Mouse (Mus musculus) MEL (cell line): Measurements from ENCODE around the gene Pcnt. TPM values are rescaled to one million over a fixed set of nuclear protein-coding genes. Genes with fewer than 3 reads are reported as not detected.

Experiments
- DNase-seq: peaks from one replicate; pipeline ENCODE4 v3.0.0; 2011; ENCODE audit warnings: low read depth, low spot score
- H3K27ac ChIP-seq: 2 replicates; pipeline ENCODE4 v1.5.1; 2012; ENCODE audit warnings: low read depth, mild to moderate bottlenecking, control low read depth, low read length, moderate library complexity; ENCODE audit not compliant: control insufficient read depth
- H3K27me3 ChIP-seq, 2 experiments: fragments of 150-350 bp in 1 of 2; sonication (generic) in 1 of 2; 2 replicates each; pipeline ENCODE4 v1.6.1; 2012; ENCODE audit warnings: low read length in 2 of 2, mild to moderate bottlenecking in 2 of 2, improper control_type of control experiment in 1 of 2, moderate library complexity in 1 of 2; ENCODE audit not compliant: insufficient read depth in 2 of 2, control insufficient read depth in 1 of 2
- H3K36me3 ChIP-seq, 2 experiments: 2 replicates each; pipeline ENCODE4 v1.6.1; 2012 to 2014; ENCODE audit warnings: low read length in 2 of 2, improper control_type of control experiment in 1 of 2, inconsistent platforms in 1 of 2, mild to moderate bottlenecking in 1 of 2; ENCODE audit not compliant: insufficient read depth in 2 of 2, control insufficient read depth in 1 of 2
- H3K4me1 ChIP-seq, 2 experiments: fragments of 150-350 bp in 1 of 2; sonication (generic) in 1 of 2; 2 replicates each; pipeline ENCODE4 v1.6.1; 2012; ENCODE audit warnings: low read length in 2 of 2, improper control_type of control experiment in 1 of 2, mild to moderate bottlenecking in 1 of 2; ENCODE audit not compliant: insufficient read depth in 2 of 2, control insufficient read depth in 1 of 2
- H3K4me3 ChIP-seq, 2 experiments: fragments of 150-350 bp in 1 of 2; sonication (generic) in 1 of 2; 2 replicates each; pipeline ENCODE4 v1.5.1; 2012; ENCODE audit warnings: low read depth in 2 of 2, low read length in 2 of 2, mild to moderate bottlenecking in 2 of 2, moderate library complexity in 2 of 2, control low read depth in 1 of 2, improper control_type of control experiment in 1 of 2; ENCODE audit not compliant: control insufficient read depth in 1 of 2, insufficient read depth in 1 of 2
- H3K79me2 ChIP-seq: 2 replicates; pipeline ENCODE4 v1.6.1; 2012; ENCODE audit warnings: mild to moderate bottlenecking, low read length, moderate library complexity; ENCODE audit not compliant: control insufficient read depth, poor library complexity, insufficient read depth
- H3K9ac ChIP-seq: 2 replicates; pipeline ENCODE4 v1.6.1; 2012; ENCODE audit warnings: low read depth, mild to moderate bottlenecking, control low read depth, low read length, moderate library complexity; ENCODE audit not compliant: control insufficient read depth, poor library complexity, severe bottlenecking
- H3K9me3 ChIP-seq: fragments of 150-350 bp; sonication (generic); replicated peaks from 2 replicates; pipeline ENCODE4 v1.6.1; 2012; ENCODE audit warnings: mild to moderate bottlenecking, low read length, improper control_type of control experiment, moderate library complexity; ENCODE audit not compliant: insufficient read depth
- BHLHE40 ChIP-seq: IDR thresholded peaks from 2 replicates; pipeline ENCODE4 v1.6.1; 2012; ENCODE audit warnings: low read depth, mild to moderate bottlenecking, inconsistent platforms, low read length, improper control_type of control experiment, borderline replicate concordance
- CHD1 ChIP-seq: IDR thresholded peaks from 2 replicates; pipeline ENCODE4 v1.6.1; 2012; ENCODE audit warnings: low read depth, mild to moderate bottlenecking, inconsistent platforms, low read length, improper control_type of control experiment
- CHD2 ChIP-seq: IDR thresholded peaks from 2 replicates; pipeline ENCODE4 v1.6.1; 2011; ENCODE audit warnings: low read length, improper control_type of control experiment
- E2F4 ChIP-seq: IDR thresholded peaks from 2 replicates; pipeline ENCODE4 v1.6.1; 2011; ENCODE audit warnings: low read depth, low read length, improper control_type of control experiment, borderline replicate concordance
- ETS1 ChIP-seq: IDR thresholded peaks from 2 replicates; pipeline ENCODE4 v1.6.1; 2012; ENCODE audit warnings: low read depth, mild to moderate bottlenecking, inconsistent platforms, low read length, improper control_type of control experiment, moderate library complexity
- GABPA ChIP-seq: IDR thresholded peaks from 2 replicates; pipeline ENCODE4 v1.6.1; 2012; ENCODE audit warnings: low read depth, mild to moderate bottlenecking, inconsistent platforms, low read length, improper control_type of control experiment, moderate library complexity
- GATA1 ChIP-seq: IDR thresholded peaks from 2 replicates; pipeline ENCODE4 v1.6.1; 2011; ENCODE audit warnings: low read depth, low read length, improper control_type of control experiment
- HCFC1 ChIP-seq: IDR thresholded peaks from 2 replicates; pipeline ENCODE4 v1.6.1; 2012; ENCODE audit warnings: low read depth, mild to moderate bottlenecking, inconsistent platforms, low read length, improper control_type of control experiment, moderate library complexity
- KAT2A ChIP-seq: conservative IDR thresholded peaks from 2 replicates; pipeline ENCODE4 v1.6.1; 2012; ENCODE audit warnings: low read depth, low read length, improper control_type of control experiment, inconsistent platforms
- MAZ ChIP-seq: IDR thresholded peaks from 2 replicates; pipeline ENCODE4 v1.6.1; 2012; ENCODE audit warnings: low read depth, mild to moderate bottlenecking, inconsistent platforms, low read length, improper control_type of control experiment
- MEF2A ChIP-seq: IDR thresholded peaks from 2 replicates; pipeline ENCODE4 v1.6.1; 2014; ENCODE audit warnings: low read depth, mild to moderate bottlenecking, inconsistent platforms, low read length, improper control_type of control experiment; ENCODE audit not compliant: poor library complexity, insufficient replicate concordance, severe bottlenecking; ENCODE audit errors: extremely low read depth
- MYC ChIP-seq: IDR thresholded peaks from 2 replicates; pipeline ENCODE4 v1.6.1; 2011; ENCODE audit warnings: low read depth, mild to moderate bottlenecking, low read length, improper control_type of control experiment, moderate library complexity
- NELFE ChIP-seq: IDR thresholded peaks from 2 replicates; pipeline ENCODE4 v1.6.1; 2011; ENCODE audit warnings: low read depth, low read length, improper control_type of control experiment
- POLR2A ChIP-seq, 2 experiments: IDR thresholded peaks; 2 replicates each; pipeline ENCODE4 v1.6.1; 2011 to 2012; ENCODE audit warnings: low read length in 2 of 2, mild to moderate bottlenecking in 2 of 2, control low read depth in 1 of 2, improper control_type of control experiment in 1 of 2, low read depth in 1 of 2, moderate library complexity in 1 of 2; ENCODE audit not compliant: control insufficient read depth in 1 of 2, insufficient read depth in 1 of 2, poor library complexity in 1 of 2
- POLR2AphosphoS2 ChIP-seq: IDR thresholded peaks from 2 replicates; pipeline ENCODE4 v1.6.1; 2011; ENCODE audit warnings: low read length, improper control_type of control experiment
- RAD21 ChIP-seq: IDR thresholded peaks from 2 replicates; pipeline ENCODE4 v1.6.1; 2011; ENCODE audit warnings: mild to moderate bottlenecking, low read depth, low read length, improper control_type of control experiment
- RCOR1 ChIP-seq: IDR thresholded peaks from 2 replicates; pipeline ENCODE4 v1.6.1; 2012; ENCODE audit warnings: low read depth, mild to moderate bottlenecking, inconsistent platforms, low read length, improper control_type of control experiment
- SMC3 ChIP-seq: IDR thresholded peaks from 2 replicates; pipeline ENCODE4 v1.6.1; 2011; ENCODE audit warnings: low read depth, low read length, improper control_type of control experiment
- TAL1 ChIP-seq: IDR thresholded peaks from 2 replicates; pipeline ENCODE4 v1.6.1; 2012; ENCODE audit warnings: mild to moderate bottlenecking, inconsistent platforms, low read length, moderate library complexity, mixed read lengths
- TBP ChIP-seq: IDR thresholded peaks from 2 replicates; pipeline ENCODE4 v1.8.0; 2011; ENCODE audit warnings: low read depth, low read length, improper control_type of control experiment
- UBTF ChIP-seq: IDR thresholded peaks from 2 replicates; pipeline ENCODE4 v1.6.1; 2012; ENCODE audit warnings: low read depth, mild to moderate bottlenecking, inconsistent platforms, low read length, improper control_type of control experiment, moderate library complexity, borderline replicate concordance; ENCODE audit not compliant: insufficient read depth
- USF1 ChIP-seq: IDR thresholded peaks from 2 replicates; pipeline ENCODE4 v1.6.1; 2014; ENCODE audit warnings: low read depth, mild to moderate bottlenecking, inconsistent platforms, low read length, improper control_type of control experiment, moderate library complexity
- USF2 ChIP-seq, 2 experiments: IDR thresholded peaks; 2 replicates each; pipeline ENCODE4 v1.6.1; 2011 to 2012; ENCODE audit warnings: improper control_type of control experiment in 2 of 2, low read length in 2 of 2, borderline replicate concordance in 1 of 2, inconsistent platforms in 1 of 2, low read depth in 1 of 2, mild to moderate bottlenecking in 1 of 2; ENCODE audit not compliant: insufficient read depth in 1 of 2
- ZC3H11A ChIP-seq: IDR thresholded peaks from 2 replicates; pipeline ENCODE4 v1.6.1; 2012; ENCODE audit warnings: low read depth, mild to moderate bottlenecking, inconsistent platforms, low read length, improper control_type of control experiment
- ZKSCAN1 ChIP-seq: IDR thresholded peaks from 2 replicates; pipeline ENCODE4 v1.6.1; 2012; ENCODE audit warnings: low read depth, mild to moderate bottlenecking, inconsistent platforms, low read length, improper control_type of control experiment, moderate library complexity
- ZNF384 ChIP-seq: IDR thresholded peaks from 2 replicates; pipeline ENCODE4 v1.6.1; 2012; ENCODE audit warnings: low read depth, mild to moderate bottlenecking, inconsistent platforms, low read length, improper control_type of control experiment
- polyA plus RNA-seq, 2 experiments: library from polyadenylated mRNA; stranded (reverse) in 1 of 2; unstranded in 1 of 2; fragments of >175 nt in 1 of 2; fragments of >200 nt in 1 of 2; gene quantifications; 2 replicates each; pipeline versions ENCODE4 v1.2.1 to v1.2.4; 2012; ENCODE audit warnings: low replicate concordance in 2 of 2, low read depth in 1 of 2; ENCODE audit not compliant: insufficient read length in 2 of 2, insufficient read depth in 1 of 2, missing spikeins in 1 of 2
- total RNA-seq: library from RNA; depleted of rRNA; stranded (reverse); fragments of 300-350 nt; gene quantifications from 2 replicates; pipeline ENCODE4 v1.2.3, GENCODE M21; 2012

The Pcnt gene
- total and polyA plus RNA-seq, 3 experiments = 30.7 to 51.3 (median 36.4) TPM

DNA sequence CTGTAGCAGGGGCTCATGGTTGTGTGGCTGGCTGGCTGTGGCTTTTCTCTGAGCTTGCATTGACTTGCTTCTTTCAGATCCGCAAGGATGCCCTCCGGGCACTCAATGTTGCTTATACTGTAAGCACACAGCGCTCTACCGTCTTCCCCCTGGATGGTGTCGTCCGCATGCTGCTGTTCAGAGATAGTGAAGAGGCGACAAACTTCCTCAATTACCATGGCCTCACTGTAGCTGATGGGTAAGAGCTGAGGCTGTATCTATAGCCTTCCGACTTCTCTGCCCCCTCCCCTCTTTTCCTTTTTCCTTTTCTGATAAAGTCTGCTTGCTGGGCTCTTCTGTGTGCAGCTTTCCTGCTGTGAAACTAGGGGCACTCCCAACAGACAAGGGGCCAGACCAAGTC is 45.7 kb upstream of the Pcnt start (continued):
- TF ChIP-seq ETS1 (peak; percentile 78), ZNF384 (no peak), RAD21 (no peak), TBP (peak; percentile 90), NELFE (no peak), CHD1 (no peak), RCOR1 (peak; percentile 71), ZC3H11A (no peak), ZKSCAN1 (no peak), KAT2A (no peak), USF1 (no peak)

DNA sequence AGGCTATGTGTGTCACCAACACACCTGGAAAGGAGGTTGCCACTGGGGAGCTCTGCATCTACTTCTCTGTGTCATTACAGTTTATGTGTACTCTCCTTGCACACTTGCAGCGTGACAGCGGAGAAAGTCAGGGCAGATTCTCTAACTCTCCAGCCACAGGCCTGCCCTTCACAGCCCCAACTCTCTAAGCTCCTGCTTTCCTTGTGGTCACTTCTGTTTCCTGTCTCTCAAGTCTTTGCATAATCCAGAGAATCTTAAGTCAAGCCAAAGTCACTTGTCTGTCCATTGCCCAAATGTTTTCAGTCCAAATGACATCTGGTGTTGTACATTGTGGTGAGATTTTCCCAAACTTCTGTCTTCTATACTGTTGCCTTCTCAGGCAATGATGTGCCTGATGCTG is 43.7 kb upstream of the Pcnt start:
- Histone ChIP-seq H3K36me3 (peaks cover 5 to 21% of the 10 kb centered on the region in 2 experiments), H3K4me3 (no peak overlapping the region), H3K27ac (peak overlapping the region; percentile 4; the same call in 1 of the 2 replicates), H3K9me3 (no peaks in the 10 kb centered on the region), H3K79me2 (no peaks in the 10 kb centered on the region; the same call in 1 of the 2 replicates), H3K27me3 (no peaks in the 10 kb centered on the region), H3K4me1 (peaks cover 12 to 14% of the 10 kb centered on the region in 2 experiments), H3K9ac (no peak overlapping the region)
- TF ChIP-seq GABPA (no peak), ZKSCAN1 (no peak), BHLHE40 (no peak), E2F4 (no peak), UBTF (no peak), CHD1 (no peak), ZC3H11A (no peak), GATA1 (no peak), MAZ (no peak), MEF2A (no peak), SMC3 (no peak), RCOR1 (no peak), TAL1 (no peak)
- DNase-seq = no peak

DNA sequence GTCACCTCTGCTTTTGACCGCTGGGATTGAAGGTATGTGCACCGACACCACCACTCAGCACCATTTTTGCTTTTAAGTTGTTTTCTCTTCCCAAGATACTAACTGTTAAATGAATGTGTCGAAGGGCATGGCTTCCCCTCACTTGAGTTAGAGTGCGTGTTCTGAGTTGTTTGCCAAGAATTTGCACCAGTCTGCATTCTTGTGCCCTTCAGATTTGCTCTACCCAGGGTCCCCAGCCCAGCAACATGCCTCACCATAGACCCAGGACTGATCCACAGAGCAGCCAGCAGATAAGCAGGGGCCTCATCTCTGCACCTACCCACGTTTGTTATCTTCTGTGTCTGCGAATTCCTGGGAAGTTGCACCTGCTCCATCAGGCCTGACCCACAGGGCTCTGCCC is 38.9 kb upstream of the Pcnt start:
- DNase-seq = no peak
- Histone ChIP-seq H3K79me2 (no peaks in the 10 kb centered on the region), H3K36me3 (peaks cover 2 to 17% of the 10 kb centered on the region in 2 experiments), H3K4me3 (no peak overlapping the region), H3K9ac (no peak overlapping the region), H3K27ac (no peak overlapping the region), H3K27me3 (no peaks in the 10 kb centered on the region), H3K9me3 (no peaks in the 10 kb centered on the region), H3K4me1 (peaks cover 0 to 2% of the 10 kb centered on the region in 2 experiments; a peak in 1 of 4 replicates)
- TF ChIP-seq TBP (no peak), NELFE (no peak), MYC (no peak), KAT2A (no peak), POLR2A (IDR thresholded peaks at IDR 0.05; ENCODE audit: control insufficient read depth in 1 of 2, insufficient read depth in 1 of 2, low read depth in 1 of 2, low read length in 2 of 2, poor library complexity in 1 of 2) (no peak), UBTF (no peak), USF2 (IDR thresholded peaks at IDR 0.05; ENCODE audit: borderline replicate concordance in 1 of 2, insufficient read depth in 1 of 2, low read depth in 1 of 2, low read length in 2 of 2) (no peak), HCFC1 (no peak), CHD2 (no peak), POLR2AphosphoS2 (no peak)
